Mouse (Mus musculus) olfactory bulb, adult 2 months (tissue): ENCODE measurements at regions not wholly inside any gene's neighbourhood (a gene's known extent, or its start where the extent isn't known, plus 50 kb on each side); places are given as distances from the start of the nearest gene placed in this dataset.

Source experiments
- CTCF ChIP-seq: fragments of 200-500 bp; IDR thresholded peaks from 2 replicates; pipeline ENCODE4 v1.5.1; 2012; ENCODE audit warnings: low read depth, mild to moderate bottlenecking, low read length, moderate library complexity; ENCODE audit not compliant: insufficient read depth
- POLR2A ChIP-seq: fragments of 200-500 bp; IDR thresholded peaks from 2 replicates; pipeline ENCODE4 v1.6.1; 2012; ENCODE audit warnings: mild to moderate bottlenecking, low read depth, low read length, moderate library complexity; ENCODE audit not compliant: insufficient read depth

DNA sequence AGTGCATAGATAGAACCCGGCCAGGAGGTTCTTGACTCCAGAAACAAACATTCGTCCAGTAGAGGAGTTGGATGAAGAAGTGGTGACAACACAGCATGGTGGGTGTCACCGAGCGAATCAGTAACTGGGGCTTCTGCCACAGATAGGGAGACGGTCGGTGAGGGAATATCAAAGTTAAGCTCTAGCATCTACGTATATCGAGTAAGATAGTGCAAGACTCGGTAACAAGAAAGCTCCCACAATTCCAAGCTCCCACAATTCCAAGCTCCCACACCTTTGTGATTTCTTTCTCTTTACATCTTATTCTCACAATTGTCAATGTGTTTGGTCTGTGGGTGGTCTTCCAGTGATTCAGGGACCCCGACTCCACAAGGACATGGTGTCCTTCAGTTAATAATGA lies 222.2 kb downstream of the 1500009L16Rik start:
- no peak for TF ChIP-seq POLR2A
- TF ChIP-seq CTCF = no peak
